Mouse (Mus musculus): Measurements from ENCODE around the gene Ankrd55.

Gene Ankrd55

DNA sequence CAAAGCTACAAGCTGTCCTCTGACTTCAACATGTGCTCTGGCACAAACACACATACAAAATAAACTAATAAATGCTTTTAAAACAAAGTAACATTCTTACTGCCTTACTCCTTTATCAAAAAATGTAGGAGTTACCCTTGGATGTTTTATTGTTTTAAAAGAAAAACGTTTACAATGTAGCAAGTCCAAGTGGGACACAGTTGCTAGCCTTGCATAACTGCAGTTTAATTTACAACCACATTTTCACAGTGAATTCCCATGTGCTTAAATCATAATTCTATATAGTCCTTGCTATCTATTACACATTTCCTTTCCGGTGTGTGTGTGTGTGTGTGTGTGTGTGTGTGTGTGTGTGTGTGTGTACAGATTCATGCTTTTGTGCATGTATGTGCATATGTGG lies 57.3 kb downstream of the Ankrd55 start:
- DNase-seq = no peak

DNA sequence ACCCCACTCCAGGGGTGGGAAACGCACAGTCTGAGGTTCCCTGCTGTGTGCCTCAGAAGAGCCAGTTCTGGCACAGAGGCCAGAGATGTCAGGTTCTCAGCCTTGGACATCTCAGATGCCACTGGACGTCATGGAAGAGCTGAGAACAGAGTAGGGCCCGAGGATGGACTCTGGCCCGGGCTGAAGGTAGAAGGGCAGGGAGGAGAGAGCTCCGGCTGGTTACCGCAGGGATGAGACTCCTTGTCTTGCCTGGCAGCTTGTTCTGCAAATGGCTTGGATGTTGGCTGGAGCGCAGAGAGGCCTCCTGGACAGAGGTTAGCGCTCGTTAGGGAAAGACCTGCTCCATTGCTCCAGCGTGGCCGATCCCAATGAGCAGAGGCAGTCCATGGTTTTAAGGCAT lies 57.8 kb downstream of the Ankrd55 start:
- DNase-seq = no peak

DNA sequence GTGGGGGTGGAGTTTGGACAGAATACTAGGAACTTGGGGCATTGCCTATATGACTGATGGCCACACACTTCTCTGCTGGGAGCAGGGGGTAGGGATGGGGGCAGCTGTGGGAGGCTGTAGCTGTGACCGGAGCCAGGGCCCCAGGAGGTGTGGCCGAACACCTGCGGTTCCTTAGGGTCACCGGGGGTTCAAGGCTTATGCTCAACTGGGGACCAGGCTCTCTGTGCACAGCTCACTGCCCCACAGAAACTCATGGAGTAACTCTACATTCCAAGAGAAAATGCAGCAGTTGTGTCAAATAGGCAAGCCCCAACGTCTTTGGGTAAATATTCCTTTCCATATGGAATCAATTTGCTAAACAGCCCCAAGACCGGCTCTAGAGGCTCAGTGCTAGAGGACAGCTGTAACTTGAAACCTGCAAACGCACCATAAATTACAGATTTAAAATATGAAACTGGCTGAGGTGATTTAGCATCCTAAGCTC lies 58.5 kb downstream of the Ankrd55 start:
- DNase-seq = no peak

DNA sequence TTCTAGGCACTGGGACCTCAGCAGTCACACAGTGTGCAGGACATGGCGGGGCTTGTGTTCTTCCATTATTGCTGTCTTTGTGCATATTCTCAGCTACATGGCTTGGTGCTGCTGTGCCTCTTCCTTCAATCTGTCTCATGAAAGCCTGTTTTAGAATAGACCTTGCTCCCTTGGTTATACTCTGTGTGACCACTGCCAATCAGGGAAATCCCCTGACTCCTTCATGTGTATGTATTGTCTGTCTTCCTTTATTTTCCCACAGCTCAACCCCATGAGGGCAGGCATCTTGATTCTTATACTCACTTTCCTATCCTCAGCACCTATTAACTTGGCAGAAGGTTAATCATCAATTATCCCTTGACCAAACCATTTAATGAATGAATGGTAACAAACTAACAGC lies 60.0 kb downstream of the Ankrd55 start:
- no peak for DNase-seq

DNA sequence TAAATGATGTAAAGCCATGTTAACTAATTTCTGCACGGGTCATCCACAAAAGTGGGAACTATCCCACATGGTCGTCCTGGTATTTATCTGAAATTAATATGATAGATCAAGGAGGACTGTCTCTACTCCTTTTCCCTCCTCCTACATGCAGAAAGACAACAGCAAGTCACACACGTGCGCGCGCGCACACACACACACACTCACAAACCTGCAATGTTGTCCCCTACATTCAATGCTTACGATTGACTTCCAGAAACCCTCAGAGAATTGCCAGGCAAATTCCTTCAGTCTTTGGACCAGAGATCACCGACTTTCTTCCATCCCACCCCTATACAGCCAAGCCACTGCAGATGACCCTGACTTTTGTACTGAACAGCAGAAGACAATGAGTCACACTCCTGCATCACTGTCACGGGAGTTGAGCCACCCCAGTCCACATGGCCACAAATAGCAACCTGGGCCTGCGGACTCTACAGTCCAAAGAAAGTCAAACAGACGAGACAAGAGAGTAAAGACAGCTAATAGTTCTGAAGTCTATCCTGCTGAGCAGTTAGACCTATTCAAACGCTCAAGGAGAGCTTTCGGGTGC lies 60.7 kb downstream of the Ankrd55 start:
- DNase-seq = no peak

DNA sequence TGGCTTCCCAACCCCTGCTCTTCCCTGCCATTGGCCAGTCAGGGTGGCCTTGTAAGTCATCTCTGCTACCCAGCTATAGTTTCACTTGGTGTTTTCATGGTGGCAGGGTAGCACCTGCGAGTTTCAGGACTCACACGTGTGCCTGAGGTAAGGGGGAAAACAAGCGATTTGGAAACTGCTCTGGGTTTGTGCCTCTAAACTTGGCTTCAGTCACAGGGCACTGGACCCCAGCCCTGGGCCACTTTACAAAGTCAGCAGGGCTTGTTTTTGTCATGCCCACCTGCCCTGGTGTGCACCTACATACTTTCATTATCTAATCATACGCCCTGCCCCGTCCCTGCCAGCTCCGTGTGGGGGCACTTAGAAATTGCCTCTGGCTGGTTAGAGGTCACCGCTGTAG lies 61.2 kb downstream of the Ankrd55 start:
- no peak for DNase-seq

DNA sequence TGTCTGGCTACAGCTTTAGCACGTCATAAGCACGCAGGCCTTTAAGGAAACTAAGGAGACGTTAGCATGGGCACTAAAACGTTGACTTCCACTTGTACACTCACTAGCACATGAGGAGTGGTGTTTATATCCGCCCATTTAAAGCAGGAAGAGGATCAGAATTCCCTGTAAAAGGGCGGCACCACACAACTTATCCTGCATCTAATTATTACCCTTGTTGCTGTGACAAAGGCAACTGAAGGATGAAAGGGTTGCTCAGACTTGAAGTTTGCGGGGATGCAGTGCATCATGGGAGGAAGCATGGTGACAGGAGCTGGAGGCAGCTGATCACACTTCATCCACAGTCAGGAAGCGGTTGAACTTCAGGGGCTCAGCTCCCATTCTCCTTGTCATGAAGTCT lies 63.7 kb downstream of the Ankrd55 start:
- no peak for DNase-seq

DNA sequence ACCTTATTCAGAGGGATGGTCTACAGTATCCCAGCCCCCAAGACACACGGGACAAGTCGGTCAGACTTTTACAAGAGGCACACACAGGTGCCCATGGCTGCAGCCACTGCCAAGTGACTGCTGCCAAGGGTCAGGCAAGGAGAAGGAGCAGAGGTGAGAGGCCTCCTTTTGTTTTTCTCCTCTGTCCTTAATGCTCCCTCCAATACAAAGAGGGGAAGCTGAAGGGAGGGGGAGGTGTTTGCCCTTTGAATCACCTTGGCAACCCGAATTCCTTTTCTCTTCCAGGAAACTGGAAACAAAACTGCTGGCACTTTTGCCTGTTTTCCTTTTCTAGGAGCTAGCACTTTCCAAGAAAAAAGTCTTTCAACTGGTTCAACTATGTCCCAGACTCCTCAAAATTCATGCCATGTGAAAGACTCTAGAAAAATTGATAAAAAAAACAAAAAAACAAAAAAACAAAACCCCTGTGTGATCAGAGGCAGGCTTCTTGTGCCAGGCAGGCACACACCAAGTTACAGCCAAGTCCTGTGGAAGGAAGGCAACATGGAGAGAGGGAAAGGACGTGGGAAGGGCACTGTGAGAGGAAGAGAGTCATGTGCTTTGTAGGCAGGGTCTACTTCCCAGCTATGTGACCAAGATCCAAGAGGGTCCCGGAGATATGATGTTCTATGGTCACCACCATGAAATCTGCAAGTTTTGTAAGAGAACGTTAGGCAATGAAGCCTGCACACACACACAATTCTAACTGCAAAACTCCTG lies 66.0 kb downstream of the Ankrd55 start:
- DNase-seq = no peak

DNA sequence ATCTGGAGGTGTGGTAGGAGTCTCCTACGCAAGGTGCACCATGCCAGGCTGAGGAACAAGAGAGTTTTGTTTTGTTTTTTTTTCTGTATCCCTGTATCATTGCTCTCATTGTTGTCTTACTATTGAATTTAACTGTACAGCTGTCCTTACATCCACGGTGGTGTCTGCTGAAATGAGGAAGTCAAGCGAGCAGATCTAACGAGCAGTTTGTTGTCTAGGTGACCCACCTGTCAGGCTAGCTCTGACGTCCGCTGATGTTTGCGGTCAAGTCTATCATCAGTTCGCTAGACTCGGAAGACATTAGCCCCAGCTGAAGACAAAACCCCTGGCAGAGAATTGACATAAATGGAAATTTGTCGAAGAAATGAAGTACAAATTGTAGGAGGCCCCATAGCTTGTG lies 66.7 kb downstream of the Ankrd55 start:
- DNase-seq = no peak

DNA sequence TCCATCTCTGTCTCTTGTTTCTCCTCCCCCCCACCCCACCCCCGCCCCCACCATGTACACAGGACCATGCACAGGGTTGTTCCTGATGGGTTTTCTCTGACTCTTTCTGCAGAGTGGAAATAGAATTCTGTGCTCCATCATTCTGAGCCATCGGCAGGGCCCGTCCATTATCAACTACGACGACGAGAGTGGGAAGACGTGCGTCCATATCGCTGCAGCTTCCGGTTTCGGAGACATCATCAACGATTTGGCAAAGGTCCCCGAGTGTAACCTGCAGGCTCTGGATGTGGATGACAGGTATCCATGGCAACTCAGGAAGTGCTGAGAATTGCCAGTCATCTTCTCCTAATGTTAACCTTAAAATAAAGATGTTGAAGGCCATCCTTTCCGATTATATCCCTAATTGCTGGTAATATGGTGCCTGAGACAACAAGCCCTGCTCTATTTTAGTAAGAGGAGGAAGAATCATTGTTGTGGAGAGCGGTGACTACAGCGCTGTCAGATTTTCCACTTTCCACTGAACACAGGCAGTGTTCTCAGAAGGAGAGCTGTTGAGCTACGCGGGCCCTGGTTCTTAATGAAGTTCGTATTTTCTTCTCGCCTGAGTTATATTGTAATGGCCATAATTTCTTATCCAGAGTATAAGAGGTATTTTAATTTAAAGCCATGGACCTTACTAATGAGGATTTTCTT lies 67.7 kb downstream of the Ankrd55 start:
- DNase-seq = no peak

DNA sequence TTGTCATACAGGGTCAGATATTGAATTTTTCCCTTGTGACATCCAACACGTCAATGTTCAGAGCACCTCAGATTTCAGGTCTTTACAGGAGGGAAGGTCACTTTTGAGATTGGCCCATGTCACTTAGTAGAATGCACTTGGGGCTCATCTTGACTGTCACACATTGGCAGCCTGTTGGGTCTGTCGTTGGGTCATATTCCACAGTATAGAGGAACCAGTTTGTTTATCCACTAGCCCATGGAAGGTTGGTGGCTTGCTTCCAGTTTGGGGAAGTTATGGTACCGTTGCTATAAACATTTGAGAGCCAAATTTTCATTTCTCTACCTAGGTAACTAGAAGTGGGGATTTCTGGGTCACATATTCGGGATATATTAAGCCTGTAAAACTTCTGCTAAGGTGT lies 73.3 kb downstream of the Ankrd55 start:
- no peak for DNase-seq

DNA sequence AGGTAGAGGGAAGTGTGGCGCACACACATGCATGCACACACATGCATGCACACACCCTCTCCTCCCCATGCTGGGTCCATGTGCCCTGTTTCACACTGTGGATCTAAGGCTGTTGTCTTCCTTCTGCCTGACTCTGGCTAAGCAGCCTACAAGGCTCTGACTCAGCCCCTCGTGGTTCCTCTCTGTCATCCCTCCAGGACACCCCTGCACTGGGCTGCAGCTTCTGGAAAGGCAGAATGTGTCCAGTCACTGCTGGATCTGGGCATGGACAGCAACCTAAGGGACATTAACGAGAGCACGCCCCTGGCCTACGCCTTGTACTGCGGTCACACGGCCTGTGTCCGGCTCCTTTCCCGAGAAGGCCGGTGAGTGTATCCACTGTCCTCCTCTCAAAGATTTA lies 75.0 kb downstream of the Ankrd55 start:
- DNase-seq = no peak

DNA sequence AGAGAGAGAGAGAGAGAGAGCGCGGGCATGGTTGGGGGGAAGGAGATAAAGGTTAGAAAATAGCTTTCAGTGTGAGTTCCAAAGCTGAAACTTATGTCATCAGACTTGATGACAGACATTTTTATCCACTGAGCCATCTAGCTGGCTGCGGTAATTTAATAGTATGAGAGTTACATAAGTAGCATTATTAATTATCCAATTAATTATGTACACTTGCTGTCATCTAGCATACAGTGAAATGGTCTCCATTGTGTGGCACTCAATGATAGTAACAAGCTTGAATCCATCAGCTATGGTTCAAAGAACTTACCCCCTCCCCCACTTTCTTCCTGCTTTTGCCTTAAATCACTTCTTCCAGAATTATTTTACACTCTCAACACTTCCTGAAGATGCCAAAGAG lies 75.5 kb downstream of the Ankrd55 start:
- no peak for DNase-seq

DNA sequence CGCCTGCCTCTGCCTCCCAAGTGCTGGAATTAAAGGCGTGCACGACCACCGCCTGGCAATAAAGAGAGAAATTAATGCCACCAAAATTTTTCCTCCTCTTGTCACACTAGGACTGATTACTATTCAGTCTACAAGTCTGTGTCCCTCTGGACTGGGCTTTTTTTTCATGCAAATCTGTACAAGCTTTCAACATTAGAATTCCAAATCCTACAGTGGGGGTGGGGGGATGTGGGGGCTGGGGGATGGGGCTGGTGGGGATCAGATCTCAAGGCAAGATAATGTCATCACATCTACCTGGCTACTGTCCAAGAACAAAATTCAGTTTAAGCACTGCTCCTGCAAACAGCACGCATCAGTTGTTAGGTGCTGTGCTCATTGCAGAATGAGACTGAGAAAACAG lies 76.4 kb downstream of the Ankrd55 start:
- no peak for DNase-seq

DNA sequence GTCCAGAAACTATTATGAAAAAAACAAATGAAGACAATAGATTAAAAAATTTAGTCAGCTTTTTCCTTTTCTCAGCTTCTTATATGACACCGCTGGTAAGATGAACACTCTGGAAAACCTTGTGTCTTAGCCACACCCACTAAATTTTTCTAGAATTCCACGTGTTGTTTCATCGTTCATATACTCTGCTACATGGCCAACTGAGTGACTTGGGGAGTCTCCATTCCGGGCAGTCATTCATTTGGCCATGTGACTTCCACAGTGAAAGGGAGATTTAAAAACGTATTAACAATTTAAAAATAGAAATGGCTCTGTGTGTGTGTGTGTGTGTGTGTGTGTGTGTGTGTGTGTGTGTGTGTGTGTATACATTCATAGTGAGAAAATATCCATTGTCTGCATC lies 77.1 kb downstream of the Ankrd55 start:
- DNase-seq = no peak

DNA sequence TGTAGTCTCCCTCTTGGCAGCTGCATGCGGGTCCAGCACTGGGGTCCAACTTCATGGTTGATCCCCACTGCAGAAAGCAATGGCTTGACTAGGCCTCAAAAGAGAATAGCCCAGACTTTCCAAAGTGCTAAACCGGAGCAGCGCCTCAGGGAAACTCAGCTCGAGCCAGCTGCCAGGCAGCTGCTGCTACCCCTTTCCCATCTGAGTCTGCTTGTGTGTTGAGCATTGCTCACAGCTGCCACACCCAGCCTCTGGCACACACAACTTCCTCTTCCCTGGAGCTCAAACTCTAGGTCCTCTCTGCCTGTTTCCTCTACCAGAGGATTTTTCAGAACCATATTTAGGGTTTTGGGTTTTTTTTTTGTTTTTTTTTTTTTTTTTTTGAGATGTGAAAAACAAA lies 77.5 kb downstream of the Ankrd55 start:
- DNase-seq = no peak

DNA sequence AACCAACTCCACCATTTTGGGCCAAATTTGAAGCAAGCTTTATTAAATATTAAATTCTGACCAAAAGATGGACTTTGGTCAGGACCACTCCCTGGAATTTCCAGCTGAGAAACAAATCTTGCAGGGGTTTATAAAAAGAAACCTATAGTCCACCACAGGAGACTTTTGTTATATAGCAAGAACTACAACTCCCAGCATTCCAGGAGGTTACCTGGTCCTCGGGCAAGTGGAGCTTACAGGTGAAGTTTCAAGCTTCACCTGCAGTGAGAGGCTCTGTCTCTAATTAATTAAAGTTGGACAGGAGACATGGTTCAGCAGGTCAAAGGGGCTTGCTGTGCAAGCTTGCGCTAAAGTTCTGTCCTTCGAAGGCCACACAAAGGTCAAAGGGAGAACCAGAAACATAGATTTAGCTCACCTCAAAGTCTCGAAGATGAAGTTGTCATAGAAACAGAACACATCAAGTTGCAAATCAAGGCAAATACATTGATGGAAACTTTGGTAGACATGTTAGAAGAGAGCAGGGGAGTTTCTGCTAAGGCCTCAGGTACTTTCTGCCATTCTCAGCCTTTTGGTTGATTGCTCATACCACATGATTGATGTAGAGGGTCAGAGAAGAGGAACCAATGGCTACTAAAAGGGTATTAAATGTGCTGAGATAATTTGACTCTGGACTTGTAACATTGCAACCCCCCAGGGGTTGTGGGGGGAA lies 78.2 kb downstream of the Ankrd55 start:
- DNase-seq = no peak

DNA sequence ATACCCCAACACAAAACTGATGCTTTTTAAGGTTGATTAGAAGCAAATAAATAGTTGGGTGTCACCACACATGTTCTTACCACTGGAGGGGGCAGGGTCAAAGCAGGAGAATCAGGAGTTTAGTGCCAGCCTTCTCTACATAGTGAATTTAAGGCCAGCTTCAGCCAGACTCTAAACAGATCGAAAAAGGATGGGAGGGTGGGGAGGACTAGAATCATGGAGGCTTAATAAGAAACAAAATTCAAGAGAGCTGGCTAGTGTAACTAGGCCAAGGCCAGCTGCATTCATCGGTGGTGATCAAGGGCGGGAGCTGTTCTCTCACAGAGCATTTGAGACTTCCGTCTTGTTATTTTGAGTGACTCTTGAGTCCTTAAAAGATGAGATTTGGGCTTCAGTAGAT lies 83.5 kb downstream of the Ankrd55 start:
- DNase-seq = no peak

DNA sequence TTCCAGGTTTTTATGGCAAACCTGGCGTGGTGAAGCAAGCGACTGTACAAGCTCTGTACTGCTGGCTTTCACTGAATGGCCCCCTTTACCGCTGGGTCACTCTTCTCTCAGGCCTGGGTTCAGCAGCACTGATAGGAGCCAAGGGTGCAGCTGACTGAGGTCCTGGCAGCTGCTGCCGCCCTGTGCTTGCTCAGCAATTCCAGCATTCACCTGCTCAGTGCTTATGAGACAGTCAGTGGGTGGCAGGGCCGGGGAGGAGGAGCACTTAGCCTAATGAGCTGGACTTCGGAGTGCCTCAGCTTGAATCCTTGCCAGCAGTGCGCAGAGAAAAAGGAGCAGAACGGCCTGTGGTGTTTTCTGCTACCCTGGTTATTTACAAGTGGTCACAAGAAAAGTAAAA lies 87.5 kb downstream of the Ankrd55 start:
- no peak for DNase-seq

DNA sequence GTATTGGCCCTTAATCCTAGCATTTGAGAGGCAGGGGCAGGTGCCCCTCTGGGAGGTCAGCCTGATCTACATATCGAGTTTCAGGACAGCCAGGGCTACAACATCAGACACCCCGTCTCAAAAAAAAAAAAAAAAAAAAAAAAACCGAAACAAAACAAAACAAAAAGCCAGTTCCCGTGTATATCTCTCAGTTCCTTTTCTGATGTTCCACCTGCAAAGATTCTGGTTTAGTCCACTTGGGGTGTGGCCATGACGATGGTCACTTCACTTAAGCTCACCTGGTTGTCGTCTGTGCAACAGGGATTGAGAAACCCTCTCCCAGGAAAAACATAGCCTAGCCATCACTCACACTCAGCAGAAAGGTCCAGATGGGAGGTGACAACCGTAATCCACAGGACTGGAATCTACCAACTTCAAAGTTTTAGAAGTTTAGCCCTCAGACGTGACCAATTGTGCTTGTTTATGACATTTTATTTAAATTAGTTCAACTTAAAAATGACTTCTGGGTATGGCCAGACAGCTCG lies 90.6 kb downstream of the Ankrd55 start:
- no peak for DNase-seq

DNA sequence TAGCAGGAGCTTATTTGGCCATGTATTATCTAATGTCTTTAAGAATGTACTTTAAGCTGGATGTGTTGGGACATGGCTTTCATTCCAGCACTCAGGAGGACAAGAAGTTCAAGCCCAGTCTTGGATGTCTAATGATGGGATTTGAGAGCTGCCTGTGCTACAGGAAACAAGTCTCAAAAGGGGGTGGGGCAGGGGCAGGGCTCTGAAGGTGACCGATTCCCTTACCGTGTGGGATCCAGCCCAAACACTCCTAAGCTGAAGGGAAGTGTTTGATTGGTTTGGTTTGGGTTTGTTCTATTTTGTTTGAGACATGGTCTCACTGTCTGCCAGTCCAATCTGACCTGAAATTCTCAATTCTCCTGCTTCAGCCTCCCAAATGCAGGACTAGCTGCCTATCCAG lies 93.2 kb downstream of the Ankrd55 start:
- no peak for DNase-seq

DNA sequence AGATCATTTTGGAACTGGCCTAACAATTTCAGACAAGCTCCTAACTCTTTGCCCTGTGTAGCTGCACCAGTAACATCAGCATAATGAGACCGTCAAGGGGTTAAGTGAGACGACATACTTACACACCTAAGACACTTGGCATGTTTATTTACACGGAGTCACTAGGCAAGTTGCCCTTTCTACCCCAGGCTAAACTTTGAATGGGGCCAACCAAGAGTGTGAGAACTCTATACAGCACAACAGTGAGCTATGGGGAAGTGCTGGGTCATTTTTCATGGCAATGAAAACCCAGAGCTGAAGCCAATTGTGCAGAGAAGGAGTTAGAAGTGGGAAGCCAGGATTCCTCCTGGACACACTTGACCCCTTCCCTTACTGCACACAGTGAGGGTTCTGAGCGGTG lies 94.2 kb downstream of the Ankrd55 start:
- no peak for DNase-seq

DNA sequence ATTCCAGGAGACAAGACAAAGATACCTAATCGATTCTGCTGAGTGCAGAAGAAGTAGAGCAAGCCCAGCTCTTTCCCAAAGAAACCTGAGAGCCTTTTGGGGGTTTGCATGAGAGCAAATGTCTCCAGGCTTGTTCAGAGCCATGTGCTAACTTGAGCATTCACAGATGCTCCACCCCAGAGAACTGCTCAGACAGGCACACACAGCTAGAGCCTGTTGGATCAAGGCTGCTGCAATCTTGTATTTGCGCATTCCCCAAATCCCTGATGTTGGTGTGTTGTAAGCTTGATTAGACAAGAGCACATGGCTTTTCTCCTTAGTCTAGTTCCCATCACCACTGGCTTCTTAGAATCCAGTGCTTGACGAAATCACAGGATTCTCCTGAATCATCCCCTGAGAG lies 94.7 kb downstream of the Ankrd55 start:
- no peak for DNase-seq
